Mouse (Mus musculus): Measurements from ENCODE around the gene Ppp1r16b.

DNA sequence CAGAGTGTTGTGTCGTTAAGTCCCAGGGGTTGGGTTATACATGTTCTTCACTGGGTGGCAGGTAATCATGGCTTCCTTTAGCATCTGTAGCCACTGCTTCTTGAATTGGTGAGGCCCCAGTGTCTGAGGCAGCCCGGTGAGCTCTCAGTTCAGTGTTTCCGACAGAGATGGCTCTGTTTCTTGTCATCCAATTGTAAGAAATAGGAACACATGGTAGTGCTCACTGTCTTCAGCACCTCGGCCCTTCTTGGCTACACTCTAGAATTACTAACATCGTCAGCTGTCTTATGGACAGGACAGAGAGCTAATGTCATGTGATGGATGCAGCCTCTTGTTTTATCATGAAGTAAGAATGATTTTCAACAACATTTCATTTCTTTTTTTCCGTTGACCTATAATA is 10.0 kb downstream of the Ppp1r16b start:
- TF ChIP-seq POLR2A (IDR thresholded peaks at IDR 0.05; ENCODE audit: insufficient read depth, low read length): no peak
- no peak for TF ChIP-seq CTCF (IDR thresholded peaks at IDR 0.05; ENCODE audit: low read depth, low read length)
- TF ChIP-seq EP300 (IDR thresholded peaks at IDR 0.05; ENCODE audit: insufficient read depth, low read depth, low read length): no peak

Data from ES-Bruce4 (cell line).